Mouse (Mus musculus) spleen, postnatal 36 days (tissue): Measurements from ENCODE around the gene Iah1.

ENCODE experiments used
- DNase-seq, 2 experiments: peaks; one replicate each; pipeline ENCODE4 v3.0.0; 2022; ENCODE audit warnings: low spot score in 2 of 2, mixed read lengths in 1 of 2

The Iah1 gene

DNA sequence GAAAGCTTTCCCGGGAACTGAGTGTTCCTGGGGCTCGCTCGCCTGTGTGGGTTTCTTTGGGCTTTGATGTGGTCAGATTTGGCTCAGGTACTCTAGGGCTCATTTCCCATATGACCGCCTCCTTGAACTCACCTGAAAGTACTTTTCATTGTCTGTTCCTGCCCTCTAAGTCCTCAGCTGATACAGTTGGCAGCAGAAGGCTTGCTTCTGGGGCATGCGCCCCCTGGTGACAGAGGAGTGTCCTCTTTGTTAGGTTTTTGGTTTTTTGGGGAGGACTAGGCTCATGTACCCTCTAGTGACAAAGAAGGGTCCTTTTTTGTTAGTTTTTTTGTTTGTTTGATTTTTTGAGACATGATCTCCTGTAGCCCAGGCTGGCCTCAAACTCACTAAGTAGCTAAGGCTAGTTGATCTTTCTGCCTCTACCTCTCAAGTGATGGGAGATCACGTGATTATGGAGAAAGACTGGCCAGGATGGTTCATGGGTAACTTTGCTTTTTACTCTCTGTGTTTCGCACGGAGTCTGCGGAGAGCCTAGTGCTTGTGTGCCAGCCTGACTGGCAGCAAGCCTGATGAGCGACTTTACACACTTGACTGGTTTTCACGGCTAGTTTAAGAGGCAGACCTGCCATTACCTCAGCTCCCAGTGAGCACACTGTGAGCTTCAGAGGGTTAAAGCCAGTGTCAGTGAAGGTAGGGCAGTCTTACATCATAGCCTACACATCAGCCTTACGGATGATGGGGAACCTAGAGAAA lies 2.1 kb downstream of the Iah1 start:
- DNase-seq = peak; percentile 76 to 82

DNA sequence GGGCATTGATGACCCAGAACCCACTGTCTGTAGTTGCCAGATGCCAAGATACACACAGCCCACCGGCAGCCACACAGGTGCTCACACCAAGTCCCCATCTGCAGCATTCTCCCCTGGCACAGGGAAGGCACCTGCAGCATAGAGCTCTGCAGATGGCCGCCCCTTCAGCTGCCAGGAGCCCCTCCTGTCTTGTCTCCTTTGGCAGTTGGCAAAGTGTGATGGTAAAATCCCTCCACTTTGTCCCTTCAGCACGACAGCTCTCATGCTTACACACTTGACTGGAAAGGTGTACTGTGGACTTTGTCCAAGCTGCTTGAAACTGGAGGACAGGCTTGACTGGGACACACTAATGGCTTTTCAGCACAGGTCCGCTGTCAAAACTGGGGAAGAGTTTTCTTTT lies 4.1 kb downstream of the Iah1 start:
- no peak for DNase-seq

DNA sequence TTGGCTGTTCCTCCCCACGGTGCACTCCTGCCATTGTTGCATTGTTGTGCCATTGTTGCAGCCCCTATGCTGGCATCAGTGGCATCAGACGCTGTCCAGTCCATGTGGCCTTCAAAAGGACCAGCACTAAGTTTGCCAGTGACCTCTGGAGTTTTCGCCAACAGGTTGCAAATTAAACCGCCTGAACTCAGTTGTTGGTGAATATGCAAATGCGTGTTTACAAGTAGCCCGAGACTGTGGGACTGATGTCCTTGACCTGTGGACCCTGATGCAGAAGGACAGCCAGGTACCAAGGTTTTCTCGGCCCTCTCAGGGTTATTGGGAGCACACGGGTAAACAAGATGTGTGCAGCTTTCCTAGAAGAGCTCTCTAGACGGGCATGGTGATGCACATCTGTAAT lies 5.0 kb downstream of the Iah1 start:
- no peak for DNase-seq

DNA sequence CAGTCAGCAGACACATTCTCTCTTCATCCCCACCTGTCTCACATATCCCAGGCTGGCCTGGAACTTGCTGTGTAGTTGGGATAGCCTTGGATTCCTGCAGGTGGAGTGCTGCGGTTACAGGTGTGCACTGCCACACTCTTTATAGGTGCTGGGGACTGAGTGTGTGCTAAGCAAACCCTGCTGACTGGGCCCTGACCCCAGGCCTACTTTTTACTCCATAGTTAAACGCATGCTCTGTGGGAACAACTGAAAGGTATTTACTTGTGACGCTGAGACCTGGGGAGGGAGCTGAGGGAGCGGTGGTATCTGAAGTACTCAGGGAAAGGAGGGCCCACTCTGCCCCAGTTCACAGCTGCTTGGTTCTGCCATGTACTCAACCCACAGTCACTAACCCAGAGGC lies 6.1 kb downstream of the Iah1 start:
- DNase-seq = no peak

DNA sequence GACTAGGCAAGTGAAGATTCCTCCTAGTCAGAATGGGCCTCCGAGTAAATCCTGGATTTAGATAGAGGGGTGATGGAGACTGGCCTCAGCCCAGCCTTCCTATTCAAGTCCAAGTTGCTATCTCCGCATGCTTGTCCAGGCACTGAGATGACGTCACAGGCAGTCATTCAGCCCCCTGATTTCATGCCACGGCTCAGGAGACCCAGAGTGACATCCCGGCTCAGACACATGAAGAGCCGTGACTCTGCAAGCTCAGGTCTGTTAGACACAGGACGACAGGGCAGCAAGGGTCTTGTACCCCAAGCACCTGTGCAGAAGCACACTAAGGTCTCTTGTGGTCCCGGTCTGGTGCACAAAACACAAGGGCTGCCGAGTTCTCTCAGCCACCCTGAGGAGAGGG lies 6.7 kb downstream of the Iah1 start:
- DNase-seq = no peak

DNA sequence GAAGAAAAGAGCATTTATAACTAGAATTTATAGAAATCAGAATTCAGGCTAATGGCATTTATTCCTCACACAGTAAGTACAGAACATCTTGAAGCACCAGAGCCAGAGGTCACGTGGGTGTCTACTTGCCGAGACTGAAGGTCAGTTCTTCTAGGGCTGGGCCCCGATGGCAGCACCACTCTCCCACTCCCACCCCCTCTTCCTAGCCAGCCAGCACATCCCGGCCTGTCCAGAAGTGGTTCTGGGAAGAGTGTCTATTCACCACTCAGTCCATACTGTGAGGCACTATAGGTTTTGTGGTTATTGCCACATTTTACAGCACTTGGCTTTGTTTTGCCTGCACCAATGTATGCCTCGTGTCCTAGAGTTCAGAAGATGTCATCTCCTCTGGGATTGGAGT lies 7.9 kb downstream of the Iah1 start:
- no peak for DNase-seq

DNA sequence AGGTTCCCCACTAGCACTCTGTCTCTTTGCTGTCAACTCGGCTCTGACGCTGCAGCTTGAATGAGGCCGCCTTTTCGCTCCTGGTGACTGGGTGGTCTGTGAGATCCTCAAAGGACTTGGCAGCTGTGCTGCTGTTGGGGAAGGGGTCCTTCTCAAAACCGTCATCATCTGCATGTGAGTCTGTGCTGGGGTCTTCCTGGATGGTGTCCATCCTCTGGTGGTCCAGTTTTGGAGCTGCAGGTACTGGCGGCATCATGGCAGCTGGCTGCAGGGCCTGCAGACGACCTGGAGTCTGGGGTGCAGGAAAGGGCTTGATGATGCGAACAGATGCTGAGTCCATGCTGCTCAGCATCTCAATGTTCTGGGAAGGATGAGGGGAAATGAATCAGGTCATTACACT lies 9.1 kb downstream of the Iah1 start:
- no peak for DNase-seq

DNA sequence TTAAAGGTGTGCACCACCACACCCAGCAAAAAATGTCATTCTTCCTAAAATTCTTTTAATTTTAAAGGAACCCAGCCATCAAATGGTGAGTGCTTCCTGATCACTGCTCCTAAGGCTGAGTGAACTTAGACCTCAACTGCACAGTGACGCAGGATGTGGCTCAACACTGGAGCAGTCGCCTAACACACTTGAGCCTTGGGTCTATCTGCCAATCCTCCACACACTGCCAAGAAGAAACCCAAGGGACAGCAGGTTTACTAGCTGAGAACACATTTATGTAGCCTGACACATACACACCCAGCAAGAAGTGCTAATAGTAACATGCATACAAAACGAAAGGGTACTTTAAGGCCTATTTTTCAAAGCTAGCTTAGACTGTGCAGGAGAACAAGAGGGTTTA lies 10.1 kb downstream of the Iah1 start:
- no peak for DNase-seq

DNA sequence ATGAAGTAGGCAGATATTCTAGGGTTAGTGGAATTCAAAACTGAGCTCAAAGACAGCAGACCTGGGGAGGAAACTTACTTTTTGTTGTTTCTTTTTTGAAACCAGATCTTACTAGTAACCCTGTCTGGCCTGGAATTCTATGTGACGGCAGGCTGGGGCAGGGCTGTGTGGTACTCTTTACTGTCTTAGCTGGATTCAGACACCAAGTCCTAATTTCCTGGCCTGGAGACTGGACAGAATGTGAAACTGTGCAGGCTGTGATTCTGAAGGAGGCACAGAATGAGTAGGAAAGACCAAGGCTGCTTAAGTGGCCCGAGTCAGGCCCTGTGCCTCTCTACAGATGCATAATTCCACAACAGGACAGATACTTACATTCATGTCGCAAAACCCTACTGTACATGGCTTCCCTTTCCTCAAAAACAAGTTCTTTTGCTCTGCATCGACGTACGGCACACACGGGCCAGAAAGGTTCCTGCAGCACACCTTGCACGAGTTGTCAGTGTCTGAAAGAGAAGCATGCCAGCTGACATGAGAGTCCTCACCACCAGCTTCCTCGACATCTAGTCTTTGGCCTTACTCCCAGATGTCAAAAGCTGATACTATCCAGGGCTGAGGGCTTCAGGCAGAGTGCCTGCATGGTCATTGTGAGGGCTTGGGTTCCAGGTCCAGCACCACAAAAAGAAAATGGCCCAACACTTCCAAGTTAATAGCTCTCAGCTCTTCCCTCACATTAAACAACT lies 13.6 kb downstream of the Iah1 start:
- no peak for DNase-seq

DNA sequence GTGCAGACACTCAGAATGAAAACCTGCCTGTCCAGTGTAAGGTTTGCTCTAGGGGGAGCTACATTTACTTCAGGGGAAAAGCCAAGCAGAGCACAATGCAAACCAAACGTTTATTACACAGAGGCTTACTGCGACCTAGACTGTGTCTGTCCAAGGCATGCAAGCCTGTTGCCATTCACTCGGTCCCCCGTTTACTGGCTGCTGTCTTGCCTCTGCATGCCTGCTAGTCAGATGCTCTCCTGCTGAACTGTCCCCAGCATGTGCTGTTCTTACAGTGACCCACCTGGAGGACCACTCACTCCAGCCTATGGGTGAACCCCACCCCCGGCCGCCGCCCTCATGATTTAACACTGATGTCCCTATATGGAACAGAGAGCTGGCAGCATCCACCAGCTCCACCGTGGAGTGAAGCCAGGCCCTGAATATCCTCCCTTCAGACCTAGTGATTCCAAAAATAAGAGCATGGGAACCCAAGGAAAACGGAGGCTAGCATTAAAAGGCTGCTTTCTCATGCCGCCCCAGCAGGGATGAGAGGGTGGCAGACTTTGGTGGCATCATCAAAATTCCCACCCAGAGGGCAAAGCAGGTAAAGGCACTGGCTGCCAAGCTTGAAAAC lies 14.9 kb downstream of the Iah1 start:
- DNase-seq = no peak

DNA sequence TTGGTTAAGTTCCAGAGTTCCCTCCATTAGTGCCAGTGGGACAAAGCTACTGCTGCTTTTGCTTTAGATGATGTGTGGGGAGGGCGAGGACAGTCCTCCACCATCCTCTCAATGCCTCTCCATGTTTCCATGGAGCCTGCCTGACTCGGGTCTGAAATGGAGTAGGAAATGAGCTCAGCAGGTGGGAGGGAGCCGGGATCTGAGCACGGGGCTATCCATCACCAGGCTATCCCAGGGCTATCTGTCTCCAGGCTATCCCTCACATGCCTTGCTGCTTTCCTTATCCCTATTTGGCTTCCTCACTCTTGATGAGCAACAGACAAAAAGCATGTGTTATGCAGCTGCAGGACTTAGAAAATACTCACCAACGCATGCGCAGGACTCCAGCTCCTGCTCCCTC lies 15.5 kb downstream of the Iah1 start:
- DNase-seq = no peak

DNA sequence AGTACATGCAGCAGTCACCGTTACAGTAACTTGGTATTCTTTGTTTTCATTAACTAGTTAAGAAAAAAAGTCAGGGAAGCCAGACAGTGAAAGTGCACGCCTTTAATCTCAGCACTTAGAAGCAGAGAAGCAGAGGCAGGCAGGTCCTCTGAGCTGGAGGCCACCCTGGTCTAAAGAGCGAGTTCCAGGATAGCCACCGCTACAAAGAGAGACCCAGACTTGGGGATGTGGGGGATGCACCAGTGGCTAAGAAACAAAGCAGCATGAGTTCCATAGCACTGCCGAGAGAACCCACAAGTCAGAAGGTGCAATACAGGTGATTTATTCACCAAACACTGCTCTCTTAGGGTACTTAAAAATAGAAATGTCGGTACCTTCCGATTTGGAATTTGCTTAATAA lies 16.8 kb downstream of the Iah1 start:
- DNase-seq = no peak

DNA sequence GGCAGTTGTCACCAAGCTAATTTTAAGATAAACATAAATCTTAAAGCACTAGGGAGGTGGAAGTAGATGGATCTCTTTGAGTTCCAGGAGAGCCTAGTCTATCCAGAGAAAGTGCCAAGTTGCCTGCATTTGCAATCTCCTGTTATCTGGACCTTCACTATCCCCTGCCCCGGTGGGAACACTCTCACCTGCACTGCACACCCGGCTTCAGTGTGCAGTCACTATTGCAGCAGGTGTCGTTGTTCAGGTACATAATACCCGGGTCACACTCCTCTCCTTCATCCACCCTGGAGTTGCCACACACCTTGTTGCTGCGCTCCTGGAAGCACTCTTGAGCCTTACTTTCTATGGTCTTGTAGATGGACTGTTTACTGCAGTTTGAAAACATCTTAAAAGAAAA lies 17.6 kb downstream of the Iah1 start:
- DNase-seq = no peak

DNA sequence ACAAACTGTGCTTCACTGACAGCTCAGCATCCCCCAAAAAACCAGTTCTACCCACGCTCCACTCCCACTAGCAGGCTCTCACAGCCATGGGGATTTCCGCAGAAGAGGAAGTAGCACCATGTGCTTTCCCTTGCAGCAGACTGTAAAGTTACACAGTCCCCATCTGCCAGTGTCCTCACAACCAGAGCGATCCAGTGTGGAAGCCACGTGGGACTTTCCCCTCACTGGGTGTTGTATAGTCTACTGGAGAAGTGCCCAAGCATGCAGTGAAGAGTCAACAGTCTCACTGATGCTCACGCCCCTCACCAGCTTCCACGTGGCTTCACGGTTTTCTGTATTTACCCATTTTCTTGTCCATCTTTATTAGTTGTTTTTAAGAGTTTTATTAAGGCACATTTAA lies 19.7 kb downstream of the Iah1 start:
- peak; percentile 86 to 89 for DNase-seq

DNA sequence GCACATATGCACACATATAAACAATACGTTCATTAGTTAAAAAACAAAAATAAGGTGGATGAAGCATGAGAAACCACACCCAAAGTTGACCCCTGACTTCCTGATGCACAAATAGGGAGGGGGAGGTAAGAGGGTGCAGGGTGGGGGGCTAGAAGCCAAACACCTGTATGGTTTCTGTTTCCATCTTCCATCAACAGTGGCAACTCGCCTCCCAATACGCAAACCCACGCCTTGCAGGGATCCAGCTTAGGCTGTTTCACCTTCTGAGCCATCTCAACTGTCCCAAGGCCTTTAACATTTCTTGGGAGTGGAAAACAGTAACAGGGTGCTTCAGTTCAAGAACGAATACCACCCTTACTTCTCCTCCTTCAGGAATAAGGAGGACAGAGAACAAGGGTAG lies 21.0 kb downstream of the Iah1 start:
- no peak for DNase-seq

DNA sequence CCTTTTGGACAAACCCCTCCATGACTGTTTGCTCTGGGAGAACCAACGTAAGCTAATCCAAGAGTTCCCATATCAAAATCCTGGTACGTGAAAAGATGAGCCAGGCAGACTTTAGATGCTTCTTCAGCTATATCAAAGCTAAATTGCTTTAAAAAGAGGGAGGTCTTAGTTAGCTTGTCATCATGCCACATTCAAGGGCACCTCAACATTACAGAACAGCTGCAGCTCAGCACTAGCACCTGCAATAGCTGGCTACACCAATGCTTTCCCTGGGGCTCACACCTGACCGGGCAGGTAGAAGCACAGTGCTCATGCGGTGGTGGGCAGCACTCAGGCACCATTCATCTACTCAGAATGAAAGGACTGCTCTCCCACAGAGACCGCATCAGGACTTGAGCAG lies 24.5 kb downstream of the Iah1 start:
- DNase-seq = no peak

DNA sequence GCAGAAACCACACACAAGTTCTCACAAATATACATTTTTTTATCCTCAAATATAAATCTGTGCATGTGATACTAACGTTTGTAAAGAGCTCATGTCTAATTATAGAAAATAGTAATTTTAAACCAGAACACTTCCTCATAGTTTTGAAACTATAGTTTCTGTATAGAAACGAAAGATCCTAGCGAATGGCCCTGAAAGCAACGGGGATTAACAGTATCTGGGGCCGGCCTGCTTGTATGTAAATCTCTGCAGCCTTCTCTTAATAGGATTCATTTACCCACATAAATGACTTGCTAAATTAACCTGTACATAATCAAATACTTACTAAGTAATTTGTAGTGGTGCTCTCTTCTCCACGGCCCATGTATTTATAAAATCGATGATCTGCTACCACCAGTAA lies 30.8 kb downstream of the Iah1 start:
- no peak for DNase-seq

DNA sequence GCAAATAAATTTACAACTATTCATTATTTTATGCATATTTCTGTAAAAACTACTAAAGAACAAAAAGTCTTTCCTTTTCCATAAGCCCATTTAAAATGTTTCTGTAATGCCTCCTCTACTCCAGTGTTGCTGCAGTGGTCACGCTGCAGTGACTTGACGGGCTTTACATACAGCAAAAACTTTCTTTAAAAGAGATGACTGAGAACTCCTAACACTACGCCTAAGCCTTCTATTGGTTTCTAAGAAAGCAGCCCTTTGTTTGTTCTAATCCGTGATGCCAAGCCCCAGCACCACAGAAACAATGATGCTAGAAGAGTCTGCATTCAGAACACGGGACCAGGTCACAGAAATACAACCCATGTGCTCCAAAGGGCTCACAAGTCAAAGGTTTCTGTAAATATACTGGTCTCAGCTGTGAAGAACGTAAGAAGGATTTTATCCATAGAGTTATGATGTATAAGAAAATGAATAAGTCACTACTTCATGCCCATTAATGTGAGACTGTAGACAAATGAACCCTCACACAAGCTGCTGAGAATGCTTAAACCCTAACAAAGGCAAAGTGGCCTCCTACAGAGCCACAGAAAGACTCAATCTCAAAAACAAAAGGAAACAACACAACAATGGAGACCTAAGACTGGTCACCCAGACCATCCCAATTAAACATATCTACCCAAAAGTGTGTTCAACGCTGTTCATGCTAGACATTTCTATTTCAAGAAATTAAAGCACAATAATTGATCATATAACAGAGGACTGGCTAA lies 34.1 kb downstream of the Iah1 start:
- DNase-seq = no peak

DNA sequence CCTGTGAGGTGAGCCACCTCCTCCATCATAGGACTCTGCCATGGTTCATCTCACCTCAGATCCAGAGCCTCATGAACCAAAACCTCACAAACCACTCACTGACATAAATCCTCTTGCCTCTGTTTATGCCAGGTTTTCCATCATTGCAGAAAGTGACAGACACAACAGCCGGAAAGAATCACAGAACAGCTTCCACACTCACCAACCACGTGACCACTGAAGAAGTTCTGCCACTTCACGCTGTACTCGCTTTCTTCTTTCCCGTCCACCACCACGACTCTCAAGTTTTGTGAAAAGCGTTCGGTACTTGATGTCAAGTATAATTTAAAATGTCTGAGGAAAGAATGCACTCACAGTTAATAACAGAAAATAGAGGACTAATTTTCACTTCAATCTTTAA lies 37.5 kb downstream of the Iah1 start:
- DNase-seq = no peak

DNA sequence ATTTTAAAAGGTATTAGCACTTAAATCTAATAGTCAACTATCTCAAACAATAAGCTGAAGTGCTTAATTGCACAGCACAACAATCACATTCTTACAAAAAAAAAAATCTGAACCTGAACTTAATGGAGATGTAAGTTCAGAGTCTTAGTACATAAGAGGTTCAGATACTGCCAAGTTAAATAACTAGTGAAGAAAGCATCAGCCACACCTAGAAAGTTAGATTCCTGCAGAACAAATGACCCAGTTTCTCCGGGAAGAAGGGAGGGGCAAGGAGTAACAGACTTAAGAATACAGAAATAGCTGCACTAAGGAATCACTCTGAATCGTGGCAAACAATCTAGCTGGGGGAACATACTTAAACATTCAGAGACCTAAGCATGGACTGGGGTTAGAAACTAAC lies 46.5 kb downstream of the Iah1 start:
- DNase-seq = no peak

DNA sequence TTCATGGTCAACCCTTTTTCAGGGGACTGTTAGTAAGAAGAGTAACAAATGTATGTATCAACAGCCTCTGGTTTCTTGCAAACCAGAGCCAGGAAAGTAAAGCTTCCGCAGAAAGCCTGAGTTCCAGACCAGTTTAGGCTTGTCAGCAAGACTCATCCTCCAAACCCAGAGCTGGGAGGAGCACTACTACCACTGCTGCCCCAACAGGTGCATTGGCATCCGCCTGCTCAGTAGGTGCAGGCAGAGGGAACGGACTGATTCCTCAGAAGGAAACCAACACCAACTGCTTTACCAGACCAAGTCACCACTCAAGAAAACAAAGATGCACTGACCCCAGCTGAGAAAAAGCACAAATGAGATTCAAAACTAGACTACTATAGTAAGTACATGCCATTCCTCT lies 47.0 kb downstream of the Iah1 start:
- DNase-seq = no peak

DNA sequence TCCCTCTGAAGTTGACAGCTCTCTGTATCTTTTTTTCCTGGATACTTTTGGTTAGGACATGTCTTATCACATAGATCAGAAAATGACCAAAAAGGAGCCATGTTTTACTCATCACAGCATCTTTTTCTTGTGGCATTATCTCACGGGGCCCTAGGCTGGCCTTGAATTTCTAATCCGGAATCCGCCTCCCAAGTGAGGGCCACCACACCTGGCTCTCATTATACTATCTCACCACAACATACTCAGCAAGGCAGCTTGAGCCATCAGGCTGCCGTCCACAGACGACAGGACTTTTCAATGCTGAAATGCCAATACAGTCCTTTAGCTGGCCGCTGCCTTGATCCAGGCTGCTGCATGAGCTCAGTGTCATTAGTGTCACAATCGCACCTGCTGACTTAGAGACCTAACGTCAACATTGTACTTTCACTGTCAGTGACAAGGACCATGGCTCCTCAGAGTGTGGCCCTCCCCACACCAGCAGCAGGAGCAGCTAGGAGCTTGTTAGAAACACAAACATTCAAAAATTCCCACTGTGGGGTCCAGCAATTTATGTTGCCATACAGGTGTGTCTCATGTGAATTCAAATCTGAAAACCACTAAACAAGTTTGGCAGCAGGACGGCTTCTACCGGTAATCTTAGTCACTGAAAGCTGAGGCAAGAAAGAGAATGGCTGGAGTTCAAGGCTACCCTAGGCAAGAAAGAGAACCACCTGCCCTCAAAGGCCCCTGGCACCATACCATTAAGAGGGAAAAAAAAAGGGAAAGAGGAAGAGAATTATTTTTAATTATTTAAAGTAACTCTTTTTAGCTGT lies 48.6 kb downstream of the Iah1 start:
- no peak for DNase-seq
